Mouse (Mus musculus) heart, embryonic 10.5 days (tissue): ENCODE measurements around the gene Klhdc9. TPM values are rescaled to one million over a fixed set of nuclear protein-coding genes. Genes with fewer than 3 reads are reported as not detected.

Experiments
- DNase-seq: peaks from one replicate; pipeline ENCODE4 v3.0.0-alpha.2; 2017; ENCODE audit warnings: low spot score
- H3K27ac ChIP-seq: fragments of 300-500 bp; sonication (generic); 2 replicates; pipeline ENCODE4 v1.5.1; 2016; ENCODE audit warnings: mild to moderate bottlenecking
- H3K27me3 ChIP-seq: fragments of 300-500 bp; sonication (generic); 2 replicates; pipeline ENCODE4 v1.6.1; 2016; ENCODE audit warnings: mild to moderate bottlenecking; ENCODE audit not compliant: poor library complexity, insufficient read depth, severe bottlenecking
- H3K36me3 ChIP-seq: fragments of 300-500 bp; sonication (generic); 2 replicates; pipeline ENCODE4 v1.6.1; 2016; ENCODE audit warnings: mild to moderate bottlenecking, moderate library complexity
- H3K4me1 ChIP-seq: fragments of 300-500 bp; sonication (generic); 2 replicates; pipeline ENCODE4 v1.6.1; 2016; ENCODE audit warnings: mild to moderate bottlenecking
- H3K4me3 ChIP-seq: fragments of 300-500 bp; sonication (generic); 2 replicates; pipeline ENCODE4 v1.5.1; 2016; ENCODE audit warnings: mild to moderate bottlenecking, moderate library complexity
- H3K9me3 ChIP-seq: fragments of 300-500 bp; sonication (generic); 2 replicates; pipeline ENCODE4 v1.6.1; 2016; ENCODE audit warnings: mild to moderate bottlenecking, moderate library complexity
- WGBS: fragments of 180-500 bp; shearing (Covaris S2); methylation state at CpG from one replicate; pipeline ENCODE4 v1.1.7; 2016; 5-methylcytosine and 5-hydroxymethylcytosine counted together
- polyA plus RNA-seq: library from polyadenylated mRNA; unstranded; fragments of >200 nt; fragmentation: Nextera tagmentation; extraction: Ambion mirVana; gene quantifications from 2 replicates; pipeline ENCODE4 v1.2.1, GENCODE M21; 2016

Gene Klhdc9
- polyA plus RNA-seq, result 0.87 and 1.3 TPM in 2 replicates

GRCm38 (mm10) chr1:171360656-171361055 is at the start of gene Klhdc9:
Klhdc9 (minus strand) TSS chr1:171360798.
- Histone ChIP-seq H3K27ac (peak within 1 kb of the TSS; percentile 80), H3K36me3 (peaks cover 27% of the 10 kb centered on the region), H3K27me3 (no peaks in the 10 kb centered on the region), H3K4me3 (peak within 1 kb of the TSS; percentile 66), H3K9me3 (no peaks in the 10 kb centered on the region), H3K4me1 (peaks cover 12% of the 10 kb centered on the region)
- WGBS, result under 1% methylated on average over 21 of the region's 21 CpGs
- DNase-seq, result peak; percentile 97

- Histone ChIP-seq H3K36me3 (peaks cover 14% of the 10 kb centered on the region), H3K27ac (no peak overlapping the region), H3K9me3 (no peaks in the 10 kb centered on the region), H3K4me1 (peaks cover 29% of the 10 kb centered on the region), H3K4me3 (no peak overlapping the region), H3K27me3 (peaks cover 14% of the 10 kb centered on the region; the same call in 1 of the 2 replicates)
- DNase-seq, result no peak
- 87% methylated on average over 1 of the region's 1 CpGs for whole genome bisulfite sequencing
Observed at GRCm38 (mm10) chr1:171410231-171410630, 49.6 kb upstream of the Klhdc9 start.

- no peaks in the 10 kb centered on the region for H3K9me3 ChIP-seq
- H3K27ac ChIP-seq, result no peak overlapping the region
- DNase-seq, result no peak
- H3K4me3 ChIP-seq, result no peak overlapping the region
- H3K36me3 ChIP-seq, result no peaks in the 10 kb centered on the region
- 0 out of 2 replicates have a peak, but pooled peaks cover 5% of the 10 kb centered on the region for H3K4me1 ChIP-seq
- 74% methylated on average over 5 of the region's 5 CpGs for WGBS
- H3K27me3 ChIP-seq, result peaks cover 14% of the 10 kb centered on the region; the same call in 1 of the 2 replicates
Observed at GRCm38 (mm10) chr1:171407263-171407662, 46.7 kb upstream of the Klhdc9 start.

- no peak for DNase-seq
- 75% methylated on average over 9 of the region's 9 CpGs for WGBS
Observed at GRCm38 (mm10) chr1:171402991-171403390, 42.4 kb upstream of the Klhdc9 start.

DNA sequence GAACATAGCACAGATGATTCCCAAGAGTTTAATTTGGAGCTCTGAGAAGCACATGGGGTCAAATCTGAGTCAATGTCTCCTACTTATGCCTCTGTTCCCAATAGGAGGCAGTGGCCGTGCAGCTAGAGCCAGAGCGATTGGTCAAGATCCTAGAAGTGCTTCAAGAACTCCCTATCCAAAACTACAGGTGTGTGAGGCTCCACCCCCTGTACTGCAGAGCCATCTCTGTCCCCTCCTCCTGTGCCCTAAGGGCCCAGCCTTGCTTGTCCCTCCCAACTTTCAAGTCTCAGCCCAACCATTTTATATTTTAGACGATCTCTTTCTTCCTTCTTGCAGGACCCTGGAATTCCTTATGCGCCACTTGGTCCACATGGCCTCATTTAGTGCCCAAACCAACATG is 41.2 kb upstream of the Klhdc9 start:
- 0 out of 2 replicates have a peak, but pooled peaks cover 3% of the 10 kb centered on the region for H3K27me3 ChIP-seq
- H3K27ac ChIP-seq, result no peak overlapping the region
- no peaks in the 10 kb centered on the region for H3K36me3 ChIP-seq
- H3K9me3 ChIP-seq, result no peaks in the 10 kb centered on the region
- no peak overlapping the region for H3K4me3 ChIP-seq
- 74% methylated on average over 4 of the region's 4 CpGs for WGBS
- no peaks in the 10 kb centered on the region for H3K4me1 ChIP-seq
- DNase-seq, result no peak

More at GRCm38 (mm10) chr1:171402991-171403390, 42.4 kb upstream of the Klhdc9 start:
- H3K9me3 ChIP-seq, result no peaks in the 10 kb centered on the region
- no peaks in the 10 kb centered on the region for H3K36me3 ChIP-seq
- no peaks in the 10 kb centered on the region for H3K4me1 ChIP-seq
- no peak overlapping the region for H3K4me3 ChIP-seq
- peaks cover 5% of the 10 kb centered on the region; the same call in 1 of the 2 replicates for H3K27me3 ChIP-seq
- no peak overlapping the region for H3K27ac ChIP-seq

DNA sequence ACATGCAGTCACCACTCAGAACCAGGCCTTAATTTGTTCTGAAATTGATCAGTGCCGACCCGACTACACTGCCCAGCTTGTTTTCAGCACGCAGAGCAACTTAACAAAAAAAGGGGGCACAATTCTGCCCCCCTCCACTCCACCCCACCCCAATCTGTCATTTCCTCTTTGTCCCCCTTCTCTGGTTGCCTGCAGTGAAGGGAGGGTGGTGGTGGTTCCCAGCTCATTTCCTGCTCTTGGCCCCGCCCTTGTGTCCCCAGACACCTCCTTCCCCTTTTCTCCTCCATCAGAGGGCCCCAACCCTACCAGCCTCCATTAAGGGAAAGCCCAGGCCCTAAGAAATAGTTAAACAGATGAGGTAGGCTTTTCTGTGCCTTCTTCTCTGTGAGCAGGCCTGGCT is 29.5 kb upstream of the Klhdc9 start:
- WGBS, result 74% methylated on average over 4 of the region's 4 CpGs
- H3K4me1 ChIP-seq, result peaks cover 6% of the 10 kb centered on the region; the same call in 1 of the 2 replicates
- H3K27me3 ChIP-seq, result peaks cover 14% of the 10 kb centered on the region
- H3K9me3 ChIP-seq, result no peaks in the 10 kb centered on the region
- no peak for DNase-seq
- no peak overlapping the region for H3K4me3 ChIP-seq
- no peaks in the 10 kb centered on the region for H3K36me3 ChIP-seq
- no peak overlapping the region for H3K27ac ChIP-seq

- Histone ChIP-seq H3K9me3 (no peaks in the 10 kb centered on the region), H3K4me3 (no peak within 1 kb of the TSS), H3K36me3 (no peaks in the 10 kb centered on the region), H3K27ac (no peak within 1 kb of the TSS), H3K4me1 (peaks cover 6% of the 10 kb centered on the region; the same call in 1 of the 2 replicates), H3K27me3 (peaks cover 25% of the 10 kb centered on the region)
- DNase-seq, result no peak
- 76% methylated on average over 15 of the region's 15 CpGs for WGBS
Observed at GRCm38 (mm10) chr1:171388376-171389102, 27.9 kb upstream of the Klhdc9 start, which contains the start of gene Arhgap30. Arhgap30 (plus strand) TSS chr1:171388954.

DNA sequence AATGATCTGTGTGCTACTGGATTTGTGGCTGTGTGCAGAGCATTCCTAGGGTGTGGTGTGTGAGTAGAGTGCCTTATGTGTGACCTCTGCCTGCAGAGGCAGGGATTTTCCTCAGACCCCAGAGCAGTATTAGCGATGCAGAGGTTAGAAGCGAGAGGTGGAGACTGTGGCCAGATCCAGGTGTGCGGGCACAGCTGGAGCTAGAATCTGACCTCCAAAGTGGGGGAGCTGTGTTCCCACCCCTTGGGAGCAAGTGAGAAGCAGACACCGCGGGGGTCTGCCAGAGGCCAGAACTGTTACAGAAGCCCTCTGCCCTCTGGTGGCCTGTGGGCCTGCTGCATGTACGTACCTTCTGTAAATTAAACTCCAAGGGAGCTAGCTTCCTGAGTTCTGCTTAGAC is 26.5 kb upstream of the Klhdc9 start:
- DNase-seq, result no peak
- peak overlapping the region; percentile 12; the same call in 1 of the 2 replicates for H3K27ac ChIP-seq
- H3K9me3 ChIP-seq, result no peaks in the 10 kb centered on the region
- H3K4me1 ChIP-seq, result peaks cover 6% of the 10 kb centered on the region; the same call in 1 of the 2 replicates
- peak overlapping the region; percentile 39 for H3K4me3 ChIP-seq
- no peaks in the 10 kb centered on the region for H3K36me3 ChIP-seq
- peaks cover 35% of the 10 kb centered on the region for H3K27me3 ChIP-seq
- 15% methylated on average over 6 of the region's 6 CpGs for WGBS

GRCm38 (mm10) chr1:171385171-171385570 is 24.6 kb upstream of the Klhdc9 start:
- Histone ChIP-seq H3K36me3 (no peaks in the 10 kb centered on the region), H3K27ac (no peak overlapping the region), H3K9me3 (no peaks in the 10 kb centered on the region), H3K4me1 (peaks cover 9% of the 10 kb centered on the region), H3K27me3 (peaks cover 49% of the 10 kb centered on the region), H3K4me3 (no peak overlapping the region)
- WGBS, result 65% methylated on average over 9 of the region's 9 CpGs
- DNase-seq, result no peak

DNA sequence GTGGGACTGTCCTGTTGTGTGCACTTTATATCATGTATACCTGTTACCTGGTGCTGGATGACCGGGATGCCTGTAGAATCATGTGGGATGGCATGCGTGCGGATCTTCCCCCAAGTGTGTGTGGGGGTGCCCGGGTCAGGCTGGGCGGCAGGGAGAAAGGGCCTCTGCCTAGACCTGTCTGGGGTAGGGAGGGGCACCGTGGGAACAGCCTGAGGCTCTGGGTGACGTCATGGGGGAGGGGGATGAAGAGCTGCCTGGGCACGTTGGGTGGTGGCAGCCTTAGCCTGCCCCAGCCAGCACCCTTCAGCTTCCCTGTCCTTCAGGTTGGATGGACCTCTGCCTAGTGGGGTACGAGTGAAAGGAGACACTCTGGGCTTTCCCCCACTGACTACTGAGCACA is 23.8 kb upstream of the Klhdc9 start:
- no peaks in the 10 kb centered on the region for H3K9me3 ChIP-seq
- peaks cover 56% of the 10 kb centered on the region for H3K27me3 ChIP-seq
- no peaks in the 10 kb centered on the region for H3K36me3 ChIP-seq
- no peak overlapping the region for H3K27ac ChIP-seq
- no peak for DNase-seq
- WGBS, result 53% methylated on average over 9 of the region's 9 CpGs
- peaks cover 15% of the 10 kb centered on the region for H3K4me1 ChIP-seq
- no peak overlapping the region for H3K4me3 ChIP-seq

DNA sequence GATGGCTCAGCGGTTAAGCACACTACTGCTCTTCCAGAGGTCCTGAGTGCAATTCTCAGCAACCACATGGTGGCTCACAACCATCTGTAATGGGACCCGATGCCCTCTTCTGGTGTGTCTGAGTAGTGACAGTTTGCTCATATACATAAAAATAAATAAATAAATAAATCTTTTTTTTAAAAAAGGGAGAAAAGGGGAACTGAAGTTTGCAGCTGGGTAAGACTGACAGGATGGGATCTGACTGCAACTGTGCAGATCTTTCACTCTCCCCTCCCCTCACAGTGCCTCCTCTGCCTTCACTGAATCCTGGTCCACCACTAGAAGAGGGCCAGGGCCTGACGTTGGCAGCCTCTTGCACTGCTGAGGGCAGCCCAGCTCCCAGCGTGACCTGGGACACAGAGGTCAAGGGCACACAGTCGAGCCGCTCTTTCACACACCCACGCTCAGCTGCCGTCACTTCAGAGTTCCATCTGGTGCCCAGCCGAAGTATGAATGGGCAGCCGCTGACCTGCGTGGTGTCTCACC is 21.6 kb upstream of the Klhdc9 start:
- Histone ChIP-seq H3K9me3 (no peaks in the 10 kb centered on the region), H3K36me3 (no peaks in the 10 kb centered on the region), H3K4me1 (peaks cover 25% of the 10 kb centered on the region), H3K27me3 (peaks cover 58% of the 10 kb centered on the region), H3K4me3 (no peak overlapping the region), H3K27ac (no peak overlapping the region)
- WGBS, result 81% methylated on average over 11 of the region's 11 CpGs
- DNase-seq, result no peak

DNA sequence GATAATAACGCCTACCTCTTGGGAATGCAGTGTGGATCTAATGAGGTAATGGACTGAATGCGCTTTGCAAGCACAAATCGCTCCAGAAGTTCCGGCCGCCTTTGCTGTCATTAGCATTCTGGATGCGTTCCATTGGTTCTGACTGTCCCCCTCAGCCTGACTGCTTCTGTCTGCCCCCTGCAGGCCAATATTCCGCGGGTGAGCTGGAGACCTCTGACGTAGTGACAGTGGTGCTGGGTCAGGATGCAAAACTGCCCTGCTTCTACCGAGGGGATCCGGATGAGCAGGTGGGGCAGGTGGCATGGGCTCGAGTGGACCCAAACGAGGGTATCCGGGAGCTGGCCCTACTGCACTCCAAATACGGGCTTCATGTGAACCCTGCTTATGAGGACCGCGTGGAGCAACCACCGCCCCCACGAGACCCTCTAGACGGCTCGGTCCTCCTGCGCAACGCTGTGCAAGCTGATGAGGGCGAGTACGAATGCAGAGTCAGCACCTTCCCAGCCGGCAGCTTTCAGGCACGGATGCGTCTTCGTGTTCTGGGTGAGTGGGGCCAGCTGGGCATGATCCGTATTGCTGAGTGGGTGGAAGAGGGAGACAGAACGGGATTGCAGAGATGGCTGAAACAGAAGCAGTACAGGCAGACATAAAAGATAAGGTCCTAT is 19.5 kb upstream of the Klhdc9 start:
- H3K4me3 ChIP-seq, result peak overlapping the region; percentile 47
- no peaks in the 10 kb centered on the region for H3K36me3 ChIP-seq
- no peak overlapping the region for H3K27ac ChIP-seq
- H3K4me1 ChIP-seq, result peaks cover 26% of the 10 kb centered on the region
- WGBS, result 8% methylated on average over 31 of the region's 31 CpGs
- peaks cover 44% of the 10 kb centered on the region for H3K27me3 ChIP-seq
- no peaks in the 10 kb centered on the region for H3K9me3 ChIP-seq
- DNase-seq, result peak; percentile 86

DNA sequence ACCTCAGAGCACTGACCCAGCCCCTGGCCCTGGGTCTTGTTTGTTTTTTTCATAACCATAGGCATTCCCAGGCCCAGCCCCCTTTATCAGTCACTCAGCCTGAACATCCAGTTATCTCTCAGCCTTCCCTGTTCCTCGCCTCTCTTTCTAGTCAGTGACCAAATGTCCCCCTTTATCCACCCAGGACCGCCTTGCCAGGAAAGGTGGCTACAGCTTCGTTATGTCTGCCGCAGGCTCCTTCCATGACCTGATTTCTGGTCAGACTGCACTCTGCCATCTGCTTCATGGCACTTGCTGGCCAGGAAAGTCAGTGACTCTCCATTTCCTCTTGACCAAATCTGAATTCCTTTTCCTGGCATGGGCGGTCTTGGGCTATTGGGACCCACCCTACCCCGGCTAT is 17.7 kb upstream of the Klhdc9 start:
- Histone ChIP-seq H3K4me3 (no peak overlapping the region), H3K4me1 (peaks cover 37% of the 10 kb centered on the region), H3K9me3 (no peaks in the 10 kb centered on the region), H3K27me3 (peaks cover 31% of the 10 kb centered on the region), H3K36me3 (no peaks in the 10 kb centered on the region), H3K27ac (no peak overlapping the region)
- no peak for DNase-seq
- 69% methylated on average over 6 of the region's 6 CpGs for WGBS
